Mouse (Mus musculus) embryonic facial prominence, embryonic 13.5 days (tissue): Measurements from ENCODE around the gene Gpr4. TPM values are rescaled to one million over a fixed set of nuclear protein-coding genes. Genes with fewer than 3 reads are reported as not detected.

Source experiments
- ATAC-seq: fragments of 200-750 bp; cut with Nextera tagmentation; 2 replicates; pipeline ENCODE4 v1.8.0; 2017; ENCODE audit warnings: low read depth; ENCODE audit not compliant: insufficient number of reproducible peaks, insufficient read depth, low FRiP score, low TSS enrichment
- H3K27ac ChIP-seq: fragments of 300-500 bp; sonication (generic); 2 replicates; pipeline ENCODE4 v1.5.1; 2015; ENCODE audit warnings: moderate library complexity, mild to moderate bottlenecking, inconsistent platforms
- H3K27me3 ChIP-seq: fragments of 300-500 bp; sonication (generic); 2 replicates; pipeline ENCODE4 v1.6.1; 2015; ENCODE audit warnings: mild to moderate bottlenecking, inconsistent platforms
- H3K36me3 ChIP-seq: fragments of 300-500 bp; sonication (generic); 2 replicates; pipeline ENCODE4 v1.6.1; 2015; ENCODE audit warnings: mild to moderate bottlenecking, inconsistent platforms
- H3K4me1 ChIP-seq: fragments of 300-500 bp; sonication (generic); 2 replicates; pipeline ENCODE4 v1.6.1; 2015; ENCODE audit warnings: inconsistent platforms
- H3K4me2 ChIP-seq: fragments of 300-500 bp; sonication (generic); 2 replicates; pipeline ENCODE4 v1.6.1; 2015; ENCODE audit warnings: moderate library complexity, mild to moderate bottlenecking, inconsistent platforms
- H3K4me3 ChIP-seq: fragments of 300-500 bp; sonication (generic); 2 replicates; pipeline ENCODE4 v1.5.1; 2015; ENCODE audit warnings: mild to moderate bottlenecking, inconsistent platforms
- H3K9ac ChIP-seq: fragments of 300-500 bp; sonication (generic); 2 replicates; pipeline ENCODE4 v1.6.1; 2015; ENCODE audit warnings: mild to moderate bottlenecking, inconsistent platforms
- H3K9me3 ChIP-seq: fragments of 300-500 bp; sonication (generic); 2 replicates; pipeline ENCODE4 v1.6.1; 2016; ENCODE audit warnings: inconsistent platforms
- WGBS: fragments of 180-500 bp; shearing (Covaris S2); methylation state at CpG from one replicate; pipeline ENCODE4 v1.1.7; 2015; ENCODE audit warnings: mixed read lengths; 5-methylcytosine and 5-hydroxymethylcytosine counted together
- polyA plus RNA-seq: library from polyadenylated mRNA; unstranded; fragments of >200 nt; fragmentation: Nextera tagmentation; extraction: Ambion mirVana; gene quantifications from 2 replicates; pipeline ENCODE4 v1.2.1, GENCODE M21; 2015

Gene Gpr4
- polyA plus RNA-seq, 1 experiment from 2014 or later = 1.6 TPM

- H3K4me1 ChIP-seq = peaks cover 47% of the 10 kb centered on the region
- 2% methylated on average over 30 of the region's 30 CpGs for WGBS
- no peak within 1 kb of the TSS for H3K27ac ChIP-seq
- peaks cover 80% of the 10 kb centered on the region for H3K27me3 ChIP-seq
- H3K4me2 ChIP-seq = peak within 1 kb of the TSS; percentile 58
- peak within 1 kb of the TSS; percentile 37 for H3K4me3 ChIP-seq
- ATAC-seq = 0 out of 2 replicates have a peak, but pooled peaks have one; percentile 29
- no peaks in the 10 kb centered on the region for H3K36me3 ChIP-seq
- peak within 1 kb of the TSS; percentile 58 for H3K9ac ChIP-seq
- 0 out of 2 replicates have a peak, but pooled peaks cover 3% of the 10 kb centered on the region for H3K9me3 ChIP-seq
These were observed 36.4 kb upstream of the Gpr4 start, which contains the start of gene Eml2 for GRCm38 (mm10) chr7:19175708-19176515. TSS of gene Eml2 (plus strand) at chr7:19176421.

- no peak overlapping the region for H3K27ac ChIP-seq
- WGBS = 2% methylated on average over 21 of the region's 21 CpGs
- peak overlapping the region; percentile 37 for H3K4me3 ChIP-seq
- H3K36me3 ChIP-seq = no peaks in the 10 kb centered on the region
- H3K4me1 ChIP-seq = peaks cover 53% of the 10 kb centered on the region
- H3K4me2 ChIP-seq = peak overlapping the region; percentile 58
- 0 out of 2 replicates have a peak, but pooled peaks cover 3% of the 10 kb centered on the region for H3K9me3 ChIP-seq
- peaks cover 81% of the 10 kb centered on the region for H3K27me3 ChIP-seq
- ATAC-seq = no peak
- H3K9ac ChIP-seq = peak overlapping the region; percentile 58
These were observed 35.8 kb upstream of the Gpr4 start for GRCm38 (mm10) chr7:19176516-19176947.

GRCm38 (mm10) chr7:19177216-19177615, 35.1 kb upstream of the Gpr4 start:
- H3K36me3 ChIP-seq = no peaks in the 10 kb centered on the region
- H3K27me3 ChIP-seq = peaks cover 76% of the 10 kb centered on the region
- no peak overlapping the region for H3K27ac ChIP-seq
- H3K4me3 ChIP-seq = no peak overlapping the region
- H3K4me1 ChIP-seq = peaks cover 54% of the 10 kb centered on the region
- H3K9ac ChIP-seq = no peak overlapping the region
- 0 out of 2 replicates have a peak, but pooled peaks cover 3% of the 10 kb centered on the region for H3K9me3 ChIP-seq
- H3K4me2 ChIP-seq = 0 out of 2 replicates have a peak overlapping the region, but pooled peaks have one; percentile 58
- ATAC-seq = no peak
- WGBS = 57% methylated on average over 7 of the region's 7 CpGs

- Histone ChIP-seq H3K27ac (no peak overlapping the region), H3K36me3 (no peaks in the 10 kb centered on the region), H3K27me3 (peaks cover 73% of the 10 kb centered on the region), H3K4me2 (peak overlapping the region; percentile 59; the same call in 1 of the 2 replicates), H3K4me3 (peak overlapping the region; percentile 37), H3K4me1 (peaks cover 46% of the 10 kb centered on the region), H3K9me3 (0 out of 2 replicates have a peak, but pooled peaks cover 3% of the 10 kb centered on the region), H3K9ac (no peak overlapping the region)
- 4% methylated on average over 18 of the region's 18 CpGs for WGBS
- ATAC-seq = no peak
These were observed 34.3 kb upstream of the Gpr4 start for GRCm38 (mm10) chr7:19178035-19178434.

GRCm38 (mm10) chr7:19178443-19179092, 33.8 kb upstream of the Gpr4 start:
- Histone ChIP-seq H3K27me3 (peaks cover 70% of the 10 kb centered on the region), H3K9ac (no peak overlapping the region), H3K27ac (no peak overlapping the region), H3K4me2 (peak overlapping the region; percentile 59), H3K36me3 (peaks cover under 1% of the 10 kb centered on the region; the same call in 1 of the 2 replicates), H3K9me3 (0 out of 2 replicates have a peak, but pooled peaks cover 3% of the 10 kb centered on the region), H3K4me1 (peaks cover 42% of the 10 kb centered on the region), H3K4me3 (peak overlapping the region; percentile 37)
- WGBS = 4% methylated on average over 27 of the region's 27 CpGs
- no peak for ATAC-seq

GRCm38 (mm10) chr7:19179173-19179572, 33.2 kb upstream of the Gpr4 start:
- Histone ChIP-seq H3K9ac (peak overlapping the region; percentile 52; the same call in 1 of the 2 replicates), H3K4me3 (peak overlapping the region; percentile 37), H3K27me3 (peaks cover 65% of the 10 kb centered on the region), H3K4me1 (peaks cover 42% of the 10 kb centered on the region), H3K36me3 (peaks cover 4% of the 10 kb centered on the region; the same call in 1 of the 2 replicates), H3K4me2 (peak overlapping the region; percentile 59), H3K27ac (no peak overlapping the region), H3K9me3 (0 out of 2 replicates have a peak, but pooled peaks cover 3% of the 10 kb centered on the region)
- under 1% methylated on average over 32 of the region's 32 CpGs for WGBS
- no peak for ATAC-seq

- peaks cover 59% of the 10 kb centered on the region for H3K27me3 ChIP-seq
- peak overlapping the region; percentile 37; the same call in 1 of the 2 replicates for H3K4me3 ChIP-seq
- no peak overlapping the region for H3K27ac ChIP-seq
- no peak overlapping the region for H3K9ac ChIP-seq
- H3K9me3 ChIP-seq = 0 out of 2 replicates have a peak, but pooled peaks cover 3% of the 10 kb centered on the region
- peaks cover 4% of the 10 kb centered on the region; the same call in 1 of the 2 replicates for H3K36me3 ChIP-seq
- H3K4me1 ChIP-seq = peaks cover 50% of the 10 kb centered on the region
- 35% methylated on average over 6 of the region's 6 CpGs for WGBS
- H3K4me2 ChIP-seq = peak overlapping the region; percentile 59
- ATAC-seq = no peak
These were observed 32.4 kb upstream of the Gpr4 start for GRCm38 (mm10) chr7:19179936-19180335.

GRCm38 (mm10) chr7:19180862-19181429, 31.4 kb upstream of the Gpr4 start:
- Histone ChIP-seq H3K9me3 (0 out of 2 replicates have a peak, but pooled peaks cover 3% of the 10 kb centered on the region), H3K27ac (no peak overlapping the region), H3K4me2 (peak overlapping the region; percentile 81), H3K36me3 (peaks cover 5% of the 10 kb centered on the region), H3K27me3 (peaks cover 50% of the 10 kb centered on the region), H3K4me3 (peak overlapping the region; percentile 58), H3K9ac (peak overlapping the region; percentile 73), H3K4me1 (peaks cover 56% of the 10 kb centered on the region)
- ATAC-seq = no peak
- WGBS = 1% methylated on average over 26 of the region's 27 CpGs

GRCm38 (mm10) chr7:19184250-19184649, 28.1 kb upstream of the Gpr4 start:
- Histone ChIP-seq H3K9me3 (no peaks in the 10 kb centered on the region), H3K4me3 (no peak overlapping the region), H3K36me3 (peaks cover 24% of the 10 kb centered on the region), H3K27ac (peak overlapping the region; percentile 89), H3K4me1 (peaks cover 38% of the 10 kb centered on the region), H3K4me2 (peak overlapping the region; percentile 18; the same call in 1 of the 2 replicates), H3K27me3 (peaks cover 17% of the 10 kb centered on the region), H3K9ac (no peak overlapping the region; the same call in 1 of the 2 replicates)
- 72% methylated on average over 2 of the region's 2 CpGs for WGBS
- ATAC-seq = no peak

- no peaks in the 10 kb centered on the region for H3K9me3 ChIP-seq
- no peak overlapping the region for H3K9ac ChIP-seq
- peaks cover 33% of the 10 kb centered on the region for H3K4me1 ChIP-seq
- WGBS = 62% methylated on average over 6 of the region's 6 CpGs
- peak overlapping the region; percentile 18; the same call in 1 of the 2 replicates for H3K4me2 ChIP-seq
- no peak for ATAC-seq
- H3K4me3 ChIP-seq = no peak overlapping the region
- H3K27me3 ChIP-seq = peaks cover 12% of the 10 kb centered on the region
- peak overlapping the region; percentile 89 for H3K27ac ChIP-seq
- H3K36me3 ChIP-seq = peaks cover 26% of the 10 kb centered on the region
These were observed 27.6 kb upstream of the Gpr4 start for GRCm38 (mm10) chr7:19184758-19185157.

- Histone ChIP-seq H3K36me3 (peaks cover 72% of the 10 kb centered on the region), H3K27ac (no peak overlapping the region), H3K4me2 (no peak overlapping the region), H3K9ac (no peak overlapping the region), H3K4me1 (no peaks in the 10 kb centered on the region), H3K9me3 (0 out of 2 replicates have a peak, but pooled peaks cover 6% of the 10 kb centered on the region), H3K27me3 (no peaks in the 10 kb centered on the region), H3K4me3 (no peak overlapping the region)
- no peak for ATAC-seq
- whole genome bisulfite sequencing = 97% methylated on average over 4 of the region's 4 CpGs
These were observed 17.7 kb upstream of the Gpr4 start for GRCm38 (mm10) chr7:19194676-19195075.
